Mouse (Mus musculus): ENCODE measurements around the gene Gsx2.

DNA sequence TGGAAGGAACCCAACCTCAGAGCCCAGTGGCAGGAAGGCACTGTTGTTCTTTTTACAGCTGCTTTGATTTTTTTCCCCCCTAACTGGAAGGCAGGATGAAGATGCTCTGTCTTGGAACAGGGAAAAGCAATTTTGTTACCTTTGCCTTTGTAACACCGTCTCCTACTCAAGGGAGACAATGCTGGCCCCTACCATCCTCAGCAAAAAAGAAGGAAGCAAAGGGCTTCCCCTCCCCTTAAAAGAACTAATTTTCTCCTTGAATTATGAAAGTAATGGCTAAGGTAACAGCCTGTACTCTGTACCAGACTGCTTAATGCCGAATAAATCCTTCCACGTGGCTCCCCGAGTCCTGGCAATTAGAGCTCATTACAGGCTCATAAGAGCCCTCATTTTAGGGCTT is 2.9 kb upstream of the Gsx2 start:
- TF ChIP-seq CTCF (IDR thresholded peaks at IDR 0.05; ENCODE audit: extremely low read depth, insufficient read length, insufficient replicate concordance, low read depth, low read length), result no peak
- no peak for TF ChIP-seq POLR2A (IDR thresholded peaks at IDR 0.05; ENCODE audit: low read depth, low read length)
